Comparison of ENCODE assay signal across 12 mouse cellular contexts in the genomic region with DNA sequence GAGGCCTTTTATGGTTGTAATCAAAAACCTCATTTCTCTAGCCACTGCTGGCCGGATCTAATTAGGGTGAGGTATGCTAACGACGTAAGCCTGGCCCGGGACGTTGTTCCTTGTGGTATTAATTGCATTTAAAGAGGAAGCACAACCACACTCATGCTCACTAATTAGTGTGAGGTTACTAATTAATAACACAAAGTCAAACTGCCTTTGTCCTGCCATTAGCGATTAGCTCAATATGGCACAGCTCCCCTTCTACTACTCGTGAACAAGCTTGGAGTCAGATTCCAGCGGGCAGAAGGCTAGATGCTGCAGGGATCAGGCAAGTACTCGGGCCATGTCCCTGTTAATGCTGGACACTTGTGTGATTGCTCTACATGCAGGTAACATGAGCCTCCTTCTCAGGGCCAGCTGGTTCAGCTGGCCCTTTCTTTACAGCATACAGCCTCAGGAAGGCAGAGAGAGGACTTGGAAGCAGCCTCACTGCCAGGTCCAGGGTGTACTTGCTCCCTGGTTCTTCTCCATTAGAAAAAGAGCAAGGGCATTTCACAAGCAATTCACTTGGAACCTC.
DNase-seq lines count a peak whose midpoint lies in the region; ATAC-seq and TF ChIP-seq lines count a peak whose summit lies in the region.
"Had no signal": no experiment of that assay in that cellular context is flagged by ENCODE, and none has a peak within 500 bp of the region (broad histone marks: within the 10 kb centered on the region; RNA-seq: fewer than 3 reads in every experiment).

No protein-coding gene starts in this region.

- no peak overlapping the region for H3K4me3 ChIP-seq in forebrain, embryonic 13.5 days
- H3K4me3 ChIP-seq in limb, embryonic 14.5 days (replicated peaks; ENCODE audit: low read length) = no peak overlapping the region
- H3K4me3 ChIP-seq: liver, embryonic 13.5 days had no signal

- peak; percentile 55; the same call in 1 of the 2 replicates for ATAC-seq in forebrain, embryonic 13.5 days
- ATAC-seq in limb, embryonic 14.5 days (ENCODE audit: low FRiP score, low read depth) = peak; percentile 49

- 0 out of 2 replicates have a peak overlapping the region, but pooled peaks have one; percentile 49 for H3K27ac ChIP-seq in forebrain, embryonic 13.5 days
- H3K27ac ChIP-seq in limb, embryonic 14.5 days (replicated peaks; ENCODE audit: low read depth, low read length) = no peak overlapping the region; the same call in 1 of the 2 replicates
- H3K27ac ChIP-seq: liver, embryonic 13.5 days had no signal

- peak; percentile 35 for DNase-seq in gastrocnemius, adult 18-20 months (ENCODE audit: low spot score)
- no peak for DNase-seq in gastrocnemius, postnatal 4 days (ENCODE audit: low spot score in 2 of 2)
- DNase-seq in Muller cell, postnatal 12 days (ENCODE audit: inconsistent ontology term) = peak; percentile 87
- peak; percentile 46 for DNase-seq in limb, embryonic 14.5 days (ENCODE audit: low spot score)
- no peak for DNase-seq in cerebellum, adult 11-12 months
- DNase-seq in natural killer cell, adult 2 months (ENCODE audit: low spot score in 2 of 2) = no peak
- DNase-seq in thymus, postnatal 25 days = no peak
- DNase-seq: adrenal gland, postnatal 14 days; cerebellum, adult 11 months; heart, postnatal 4 days; liver, embryonic 13.5 days had no signal

- no peak for TF ChIP-seq POLR2A in limb, embryonic 14.5 days (IDR thresholded peaks at IDR 0.05; ENCODE audit: borderline replicate concordance, extremely low read depth, insufficient read depth, insufficient read length)

- WGBS in forebrain, embryonic 13.5 days = 15% methylated on average over 9 of the region's 9 CpGs
- WGBS in limb, embryonic 14.5 days = 17% methylated on average over 9 of the region's 9 CpGs

- H3K36me3 ChIP-seq in forebrain, embryonic 13.5 days (ENCODE audit: poor library complexity, severe bottlenecking) = no peaks in the 10 kb centered on the region; the same call in 1 of the 2 replicates
- H3K36me3 ChIP-seq in limb, embryonic 14.5 days (ENCODE audit: control insufficient read depth, insufficient read depth, low read length) = peaks cover 3% of the 10 kb centered on the region; the same call in 1 of the 2 replicates

- H3K9ac ChIP-seq in forebrain, embryonic 13.5 days = no peak overlapping the region
- H3K9ac ChIP-seq in limb, embryonic 14.5 days (ENCODE audit: low read depth, low read length, severe bottlenecking) = no peak overlapping the region
- H3K9ac ChIP-seq: liver, embryonic 13.5 days had no signal

- no peaks in the 10 kb centered on the region for H3K9me3 ChIP-seq in forebrain, embryonic 13.5 days (replicated peaks)
- H3K9me3 ChIP-seq in limb, embryonic 14.5 days (ENCODE audit: control insufficient read depth, low read length) = no peaks in the 10 kb centered on the region
- H3K9me3 ChIP-seq: liver, embryonic 13.5 days had no signal

- H3K4me2 ChIP-seq in forebrain, embryonic 13.5 days = no peak overlapping the region
- no peak overlapping the region for H3K4me2 ChIP-seq in limb, embryonic 14.5 days (replicated peaks; ENCODE audit: low read depth, low read length, severe bottlenecking)
- H3K4me2 ChIP-seq: liver, embryonic 13.5 days had no signal

- peaks cover 23% of the 10 kb centered on the region for H3K4me1 ChIP-seq in forebrain, embryonic 13.5 days
- H3K4me1 ChIP-seq in limb, embryonic 14.5 days (ENCODE audit: control insufficient read depth, insufficient read depth, low read length) = peaks cover 23% of the 10 kb centered on the region

- peaks cover 51% of the 10 kb centered on the region for H3K27me3 ChIP-seq in forebrain, embryonic 13.5 days
- no peaks in the 10 kb centered on the region for H3K27me3 ChIP-seq in limb, embryonic 14.5 days (ENCODE audit: control insufficient read depth, insufficient read depth, low read length)
- H3K27me3 ChIP-seq: liver, embryonic 13.5 days had no signal

Comparison
In these comparisons a context has a peak if more than half of its experiments do, and no peak if none do; other contexts are left out.
1. DNase-seq: peak in gastrocnemius, adult 18-20 months (single experiment), Muller cell, postnatal 12 days (single experiment) and limb, embryonic 14.5 days (single experiment); none in gastrocnemius, postnatal 4 days (0 of 2), cerebellum, adult 11-12 months (single experiment), natural killer cell, adult 2 months (0 of 2) and thymus, postnatal 25 days (single experiment).